Mouse (Mus musculus) adrenal gland, adult (tissue): ENCODE measurements at regions not wholly inside any gene's neighbourhood (a gene's known extent, or its start where the extent isn't known, plus 50 kb on each side); places are given as distances from the start of the nearest gene placed in this dataset.

Experiments used
- DNase-seq, 2 experiments: peaks; one replicate each; pipeline ENCODE4 v3.0.0; 2022 to 2023; ENCODE audit warnings: low spot score in 1 of 2; ENCODE audit not compliant: inconsistent age in 2 of 2

DNA sequence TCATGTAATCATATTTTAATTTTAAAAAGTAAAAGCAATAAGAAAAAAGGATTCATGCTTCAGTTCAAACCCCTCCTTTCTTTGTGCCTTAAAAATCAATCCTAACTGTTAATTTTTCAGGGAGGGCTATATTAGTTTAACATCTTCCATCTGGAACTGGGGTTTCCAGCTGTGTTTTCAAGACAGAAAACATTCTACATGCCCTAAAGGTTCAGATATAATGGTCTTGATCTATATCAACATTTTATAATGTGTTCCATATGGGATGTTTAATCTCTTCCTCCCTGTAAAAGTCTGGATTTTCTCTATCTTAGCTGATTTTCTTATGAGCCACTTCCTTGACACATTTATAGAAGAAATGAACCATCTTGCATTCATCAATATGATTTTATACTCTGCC lies 205.9 kb upstream of the Grm7 start:
- no peak for DNase-seq

DNA sequence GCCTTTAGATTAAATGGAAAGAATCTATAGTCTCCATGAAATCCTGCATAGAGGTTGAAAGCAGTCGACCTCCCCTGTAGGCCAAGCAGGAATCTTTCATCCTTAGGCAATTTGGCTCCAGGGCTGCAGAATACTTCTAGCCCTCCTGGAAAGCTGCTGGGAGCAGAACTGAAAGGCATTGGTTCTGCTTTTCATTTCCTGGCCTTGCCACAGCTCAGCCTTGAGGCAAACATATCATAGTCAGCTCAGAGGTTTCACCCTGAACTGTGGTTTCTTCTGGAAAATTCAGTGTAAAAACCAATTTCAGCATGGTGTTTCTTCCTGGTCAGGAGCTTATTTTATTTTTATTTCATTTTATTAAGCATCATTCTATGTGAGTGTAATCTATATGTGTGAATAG lies 182.0 kb upstream of the Grm7 start:
- DNase-seq: peak in 1 of 2 experiments; percentile 32

DNA sequence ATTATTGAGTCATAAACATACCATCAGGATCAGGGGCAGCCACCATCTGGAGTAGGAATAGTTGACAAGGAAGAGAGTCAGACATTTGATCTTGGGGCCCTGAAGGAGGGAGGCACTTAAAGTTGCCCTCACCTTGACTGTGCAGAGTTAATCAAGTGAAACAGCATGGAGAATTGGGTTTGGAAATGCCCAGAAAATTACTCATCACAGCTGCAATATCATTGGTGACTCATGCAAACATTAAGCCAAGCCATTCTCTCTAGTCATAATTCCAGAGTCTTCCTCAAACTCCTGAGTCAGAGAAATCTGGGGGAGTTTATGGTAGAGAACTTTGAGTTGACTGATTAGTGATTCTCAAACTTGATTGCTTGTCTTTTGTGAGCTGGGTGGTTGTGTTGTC lies 177.7 kb upstream of the Grm7 start:
- DNase-seq: peak; percentile 10 to 77

DNA sequence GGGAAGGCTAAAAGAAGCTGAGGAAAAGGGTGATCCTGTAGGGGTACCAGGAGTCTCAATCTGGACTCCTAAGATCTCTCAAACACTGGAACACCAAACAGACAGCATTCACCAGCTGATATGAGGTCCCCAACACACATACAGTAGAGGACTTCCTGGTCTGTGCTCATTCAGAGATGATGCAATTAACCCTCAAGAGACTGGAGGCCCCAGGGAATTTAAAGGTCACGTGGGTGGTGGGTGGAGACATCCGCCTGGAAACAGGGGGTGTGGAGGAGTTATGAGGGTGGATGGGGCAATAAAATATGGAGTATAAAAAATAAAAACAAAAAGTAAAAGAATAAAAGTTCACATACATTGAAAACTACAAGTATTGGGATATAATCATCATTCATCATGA lies 139.5 kb upstream of the Grm7 start:
- DNase-seq: no peak

DNA sequence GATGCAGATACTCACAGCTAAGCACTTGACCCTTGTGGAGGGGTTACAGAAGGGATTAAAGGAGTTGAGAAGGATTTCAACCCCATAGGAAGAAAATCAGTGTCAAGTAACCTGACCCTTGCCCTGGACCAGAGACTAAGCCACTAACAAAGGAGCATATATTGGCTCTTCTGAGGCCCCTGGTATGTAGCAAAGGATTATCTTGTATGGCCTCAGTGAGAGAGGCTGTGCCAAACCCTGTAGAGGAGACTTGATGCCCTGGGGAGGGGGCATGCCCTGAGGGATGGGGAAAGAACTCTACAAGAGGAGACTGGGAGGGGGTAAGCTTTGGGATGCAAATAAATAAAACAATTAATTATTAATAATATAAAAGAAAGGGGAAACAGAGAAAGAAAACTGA lies 134.9 kb upstream of the Grm7 start:
- DNase-seq: no peak

DNA sequence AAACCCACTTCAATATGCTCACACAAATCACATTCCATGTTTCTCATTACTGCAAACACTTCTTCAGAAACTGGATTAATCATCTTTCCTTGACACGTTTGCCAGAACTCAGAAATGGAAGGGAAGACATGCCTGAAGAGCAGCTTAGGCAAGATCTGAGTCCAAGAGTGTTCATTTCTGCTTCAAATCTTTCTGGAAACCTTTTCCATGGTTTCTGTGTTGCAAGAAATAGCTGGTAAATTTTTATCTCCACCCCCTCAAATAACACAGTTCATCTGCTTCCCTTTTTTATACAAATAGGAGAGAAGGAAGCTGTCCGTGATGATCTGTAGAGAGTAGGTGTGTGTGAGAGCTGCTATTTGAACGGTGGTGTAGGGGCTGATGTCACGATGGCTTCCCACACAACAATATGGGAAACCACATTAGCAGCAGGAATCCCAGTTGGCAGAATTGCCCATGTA lies 106.6 kb upstream of the Grm7 start:
- no peak for DNase-seq

DNA sequence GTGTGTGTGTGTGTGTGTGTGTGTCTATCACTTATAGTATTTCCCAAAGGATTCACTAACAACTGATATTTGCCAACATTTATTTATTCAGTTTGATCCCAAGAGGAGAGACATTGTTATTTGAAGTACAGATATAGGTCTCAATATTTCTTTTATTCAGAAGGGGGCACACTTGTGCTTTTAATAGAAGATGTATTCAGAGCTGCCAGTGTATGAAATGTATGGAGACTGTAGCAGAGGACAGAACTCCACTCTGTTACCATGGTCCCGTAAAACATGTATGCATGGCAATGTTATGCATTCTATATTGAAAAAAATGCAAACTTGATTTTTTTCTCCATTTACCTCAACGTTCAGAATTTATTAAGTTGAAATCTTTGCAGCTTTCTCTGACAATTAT lies 99.8 kb upstream of the Grm7 start:
- no peak for DNase-seq

DNA sequence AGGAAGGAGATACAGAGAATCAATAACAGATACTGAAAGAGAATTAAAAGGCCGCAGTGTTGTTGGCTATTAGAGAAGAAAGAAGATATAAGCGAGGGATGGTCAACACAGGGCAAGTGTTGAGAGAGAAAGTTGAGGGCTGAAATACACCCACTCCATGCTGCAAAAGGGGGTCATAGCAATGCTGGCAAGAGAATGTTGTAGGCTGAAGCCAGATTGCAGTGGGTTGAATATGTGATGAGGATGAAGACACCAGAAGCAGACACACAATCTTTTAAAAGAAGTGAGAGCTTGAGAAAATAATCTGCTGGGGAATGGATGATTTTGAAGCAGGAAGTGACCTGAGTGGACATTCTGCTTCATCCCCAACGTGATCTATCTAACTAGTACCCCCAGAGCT lies 90.5 kb upstream of the Grm7 start:
- DNase-seq: no peak

DNA sequence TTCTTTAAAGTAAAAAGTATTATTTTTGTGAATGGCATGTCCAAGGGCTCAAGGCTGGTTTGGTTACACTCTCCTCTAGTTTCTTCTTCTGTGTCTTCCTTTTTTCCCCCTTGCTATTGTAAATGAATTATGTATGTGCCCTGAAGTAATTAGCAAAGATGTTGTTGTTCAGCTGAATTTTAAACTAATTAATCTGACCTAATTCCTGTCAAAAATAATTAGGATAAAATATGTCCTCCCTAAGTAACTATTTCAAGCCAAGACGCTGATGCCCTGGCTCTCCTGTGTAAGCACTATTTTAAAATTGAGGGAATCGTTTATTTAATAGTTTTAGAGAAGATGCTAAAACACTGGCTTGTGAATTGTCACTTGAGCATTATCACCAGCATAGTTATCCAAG lies 85.7 kb upstream of the Grm7 start:
- no peak for DNase-seq

DNA sequence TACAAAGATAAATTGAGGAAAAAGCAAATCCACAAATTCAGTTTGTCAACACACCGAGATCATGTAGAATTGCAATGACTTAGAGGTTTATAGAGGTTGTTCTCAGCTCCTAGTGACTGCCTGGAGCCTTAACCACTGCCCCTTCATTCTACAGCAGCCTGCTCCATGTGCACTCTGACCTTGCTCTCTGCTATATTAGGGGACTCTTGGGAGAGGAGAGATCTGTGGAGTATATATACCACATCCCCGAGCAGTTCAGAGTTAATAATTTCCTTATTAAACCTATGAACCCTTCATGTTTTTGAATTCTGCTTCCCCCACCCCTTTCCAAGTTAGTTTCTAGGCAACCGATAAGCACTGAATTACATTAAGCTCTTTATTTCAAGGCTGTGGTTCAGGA lies 85.0 kb upstream of the Grm7 start:
- DNase-seq: no peak

DNA sequence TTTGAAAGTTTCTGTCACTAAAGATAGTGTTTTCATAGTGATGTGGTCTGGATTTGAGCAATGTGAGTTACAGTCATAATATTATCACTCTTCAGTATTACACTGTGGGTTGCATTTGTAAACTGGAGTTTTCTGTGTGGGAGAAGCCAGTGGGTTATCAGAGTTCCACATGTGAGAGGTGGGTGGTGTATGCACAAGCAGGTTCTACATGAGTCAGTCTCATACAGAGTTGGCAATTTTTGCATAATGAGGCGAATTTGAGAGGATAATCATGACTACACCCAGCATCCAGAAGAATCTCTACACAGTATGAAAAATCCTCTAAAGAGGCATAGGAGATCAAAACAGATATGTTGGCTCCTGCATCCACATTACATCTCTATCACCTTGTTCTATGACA lies 68.2 kb upstream of the Grm7 start:
- no peak for DNase-seq
